Mouse (Mus musculus): ENCODE data around the gene Hpf1. TPM values are rescaled to one million over a fixed set of nuclear protein-coding genes. Genes with fewer than 3 reads are reported as not detected.

The Hpf1 gene
- polyA plus RNA-seq (2012; rRNA removed): 0.61 and 1.2 TPM in 2 replicates

DNA sequence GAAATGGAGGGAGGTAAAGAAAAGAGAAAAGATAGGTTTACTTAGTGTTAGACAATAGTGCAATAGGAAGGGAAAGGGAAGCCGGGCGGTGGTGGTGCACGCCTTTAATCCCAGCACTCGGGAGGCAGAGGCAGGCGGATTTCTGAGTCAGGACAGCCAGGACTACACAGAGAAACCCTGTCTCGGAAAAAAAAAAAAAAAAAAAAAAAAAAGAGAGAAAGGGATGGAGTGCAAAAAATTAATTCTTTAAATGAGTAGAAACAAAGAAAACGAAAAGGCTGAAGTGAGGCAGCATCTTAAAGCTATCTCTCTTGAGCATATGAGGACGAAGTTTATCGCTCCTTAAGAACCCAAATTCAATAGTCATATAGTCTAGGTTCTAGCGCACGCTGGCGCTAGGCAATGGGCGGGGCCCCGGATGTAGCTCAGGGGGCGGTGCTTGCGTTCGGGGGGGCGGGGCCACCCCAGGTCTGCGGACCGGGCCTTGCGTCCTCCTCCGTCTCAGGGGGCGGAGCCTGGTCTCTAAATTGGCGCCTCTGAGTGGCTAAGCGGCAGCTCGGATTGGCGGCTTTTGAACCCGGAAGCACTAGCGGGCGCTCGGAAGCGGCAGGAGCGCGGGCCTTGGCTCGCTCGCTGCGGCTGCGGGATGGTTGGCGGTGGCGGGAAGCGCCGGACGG lies at the start of gene Hpf1:
TSS of gene Hpf1 (plus strand) at position 576 of the 677 bp plus-strand sequence.
- no peaks in the 10 kb centered on the region for H3K27me3 ChIP-seq (ENCODE audit: control insufficient read depth, insufficient read depth, low read length)
- H3K4me3 ChIP-seq (ENCODE audit: low read depth, low read length): peak within 1 kb of the TSS; percentile 100
- TF ChIP-seq CTCF (IDR thresholded peaks at IDR 0.05; ENCODE audit: extremely low read depth, insufficient read length, insufficient replicate concordance, low read depth, low read length) (no peak), POLR2A (IDR thresholded peaks at IDR 0.05; ENCODE audit: low read depth, low read length) (peak; percentile 71)
- WGBS: 4% methylated on average over 43 of the region's 43 CpGs
- H3K4me1 ChIP-seq (ENCODE audit: control insufficient read depth, insufficient read depth, insufficient read length, low read length): peaks cover 3% of the 10 kb centered on the region
- H3K36me3 ChIP-seq (ENCODE audit: control insufficient read depth, insufficient read depth, low read length): no peaks in the 10 kb centered on the region
- peak within 1 kb of the TSS; percentile 10; the same call in 1 of the 2 replicates for H3K27ac ChIP-seq (ENCODE audit: insufficient read depth, low read depth, low read length)

DNA sequence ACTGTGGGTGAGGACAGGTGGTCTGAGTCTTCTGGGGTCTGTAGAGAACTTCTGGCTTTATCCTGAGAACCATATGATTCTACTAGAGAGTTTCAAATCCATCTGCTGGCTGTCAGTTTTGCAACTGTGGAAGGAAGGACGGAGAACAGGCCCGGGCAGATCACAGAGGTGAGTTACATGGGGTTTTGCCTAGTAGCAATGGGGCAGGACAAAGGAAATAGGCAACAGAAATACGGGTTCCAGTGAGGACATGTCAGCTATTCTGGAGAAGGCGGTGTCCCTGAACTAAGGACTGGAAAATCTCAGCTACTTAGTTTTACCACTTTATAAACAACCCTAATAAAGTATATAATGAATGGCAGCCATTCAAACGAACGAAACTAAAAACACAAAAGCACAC lies 47.8 kb upstream of the Hpf1 start:
- no peaks in the 10 kb centered on the region for H3K36me3 ChIP-seq (ENCODE audit: control insufficient read depth, insufficient read depth, low read length)
- H3K27ac ChIP-seq (ENCODE audit: insufficient read depth, low read depth, low read length): no peak overlapping the region
- H3K27me3 ChIP-seq (ENCODE audit: control insufficient read depth, insufficient read depth, low read length): no peaks in the 10 kb centered on the region
- 74% methylated on average over 6 of the region's 6 CpGs for WGBS
- H3K4me3 ChIP-seq (ENCODE audit: low read depth, low read length): no peak overlapping the region
- TF ChIP-seq POLR2A (IDR thresholded peaks at IDR 0.05; ENCODE audit: low read depth, low read length) (no peak), CTCF (IDR thresholded peaks at IDR 0.05; ENCODE audit: extremely low read depth, insufficient read length, insufficient replicate concordance, low read depth, low read length) (no peak)
- H3K4me1 ChIP-seq (ENCODE audit: control insufficient read depth, insufficient read depth, insufficient read length, low read length): no peaks in the 10 kb centered on the region

DNA sequence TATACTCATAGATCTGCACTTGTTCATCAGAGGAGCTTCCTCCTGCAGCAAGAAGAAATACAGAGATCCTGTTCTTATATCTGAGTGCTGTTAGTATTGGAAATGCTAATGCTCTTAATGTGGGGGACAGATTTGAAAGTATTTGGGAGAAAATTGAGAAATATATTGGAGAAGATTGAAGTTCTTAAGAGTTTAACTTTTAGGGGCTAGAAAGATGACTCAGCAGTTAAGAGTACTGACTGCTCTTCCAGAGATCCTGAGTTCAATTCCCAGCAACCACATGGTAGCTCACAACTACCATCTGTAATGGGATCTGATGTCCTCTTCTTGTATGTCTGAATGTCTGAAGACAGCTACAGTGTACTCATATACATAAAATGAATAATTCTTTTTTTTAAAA lies 32.7 kb upstream of the Hpf1 start:
- Histone ChIP-seq H3K27ac (ENCODE audit: insufficient read depth, low read depth, low read length) (no peak overlapping the region), H3K27me3 (ENCODE audit: control insufficient read depth, insufficient read depth, low read length) (no peaks in the 10 kb centered on the region), H3K4me1 (ENCODE audit: control insufficient read depth, insufficient read depth, insufficient read length, low read length) (no peaks in the 10 kb centered on the region), H3K4me3 (ENCODE audit: low read depth, low read length) (no peak overlapping the region), H3K36me3 (ENCODE audit: control insufficient read depth, insufficient read depth, low read length) (no peaks in the 10 kb centered on the region)
- TF ChIP-seq POLR2A (IDR thresholded peaks at IDR 0.05; ENCODE audit: low read depth, low read length) (no peak), CTCF (IDR thresholded peaks at IDR 0.05; ENCODE audit: extremely low read depth, insufficient read length, insufficient replicate concordance, low read depth, low read length) (no peak)

DNA sequence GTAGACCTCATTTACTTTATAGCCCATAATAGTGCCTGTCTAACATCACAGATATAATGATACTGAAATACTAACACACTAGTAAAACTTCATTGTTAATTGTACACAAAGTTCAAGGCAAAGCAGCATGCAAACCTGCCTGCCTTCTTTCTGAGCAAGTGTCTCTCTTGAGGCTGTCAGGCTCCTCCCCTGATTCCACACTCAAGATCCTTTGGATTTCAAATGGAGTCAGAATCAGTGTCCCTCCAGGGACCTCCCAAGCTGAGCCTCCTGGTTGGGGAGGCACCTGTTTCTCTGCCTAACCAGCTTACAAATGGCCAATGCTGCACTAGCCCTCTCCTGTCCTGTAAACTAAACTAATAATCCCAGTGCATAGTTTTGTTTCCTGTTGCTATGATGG lies 32.1 kb upstream of the Hpf1 start:
- Histone ChIP-seq H3K4me1 (ENCODE audit: control insufficient read depth, insufficient read depth, insufficient read length, low read length) (no peaks in the 10 kb centered on the region), H3K27ac (ENCODE audit: insufficient read depth, low read depth, low read length) (no peak overlapping the region), H3K4me3 (ENCODE audit: low read depth, low read length) (no peak overlapping the region), H3K27me3 (ENCODE audit: control insufficient read depth, insufficient read depth, low read length) (no peaks in the 10 kb centered on the region), H3K36me3 (ENCODE audit: control insufficient read depth, insufficient read depth, low read length) (no peaks in the 10 kb centered on the region)
- no peak for TF ChIP-seq POLR2A (IDR thresholded peaks at IDR 0.05; ENCODE audit: low read depth, low read length)
- TF ChIP-seq CTCF (IDR thresholded peaks at IDR 0.05; ENCODE audit: extremely low read depth, insufficient read length, insufficient replicate concordance, low read depth, low read length): no peak

DNA sequence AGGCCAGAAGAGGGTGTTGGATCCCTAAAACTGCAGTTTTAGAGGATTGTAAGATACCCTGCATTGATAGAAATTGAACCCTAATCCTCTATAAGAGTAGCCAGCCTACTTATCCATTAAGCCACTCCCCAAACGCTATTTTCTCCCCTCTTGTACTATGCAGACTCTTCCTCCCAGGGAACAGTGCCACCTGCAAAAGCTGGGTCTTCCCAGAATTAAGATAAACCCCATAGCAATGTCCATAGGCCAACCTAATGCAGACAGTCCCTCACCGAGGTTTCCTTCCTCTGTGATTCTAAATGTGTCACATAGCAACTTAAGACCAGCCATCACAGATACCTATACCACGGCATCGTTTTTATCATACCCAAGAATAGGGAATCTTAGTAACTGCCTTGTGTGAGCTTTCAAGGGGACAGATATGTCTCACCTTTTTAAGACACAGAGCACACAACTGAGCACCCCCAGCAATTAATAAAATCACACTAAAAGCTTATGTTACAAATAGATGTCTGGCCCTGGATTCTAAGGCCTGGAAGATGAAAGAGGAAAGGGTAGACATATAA lies 31.2 kb upstream of the Hpf1 start:
- H3K36me3 ChIP-seq (ENCODE audit: control insufficient read depth, insufficient read depth, low read length): no peaks in the 10 kb centered on the region
- H3K4me3 ChIP-seq (ENCODE audit: low read depth, low read length): no peak overlapping the region
- H3K27ac ChIP-seq (ENCODE audit: insufficient read depth, low read depth, low read length): no peak overlapping the region
- no peaks in the 10 kb centered on the region for H3K4me1 ChIP-seq (ENCODE audit: control insufficient read depth, insufficient read depth, insufficient read length, low read length)
- 71% methylated on average over 4 of the region's 4 CpGs for WGBS
- TF ChIP-seq POLR2A (IDR thresholded peaks at IDR 0.05; ENCODE audit: low read depth, low read length) (no peak), CTCF (IDR thresholded peaks at IDR 0.05; ENCODE audit: extremely low read depth, insufficient read length, insufficient replicate concordance, low read depth, low read length) (no peak)
- H3K27me3 ChIP-seq (ENCODE audit: control insufficient read depth, insufficient read depth, low read length): no peaks in the 10 kb centered on the region

DNA sequence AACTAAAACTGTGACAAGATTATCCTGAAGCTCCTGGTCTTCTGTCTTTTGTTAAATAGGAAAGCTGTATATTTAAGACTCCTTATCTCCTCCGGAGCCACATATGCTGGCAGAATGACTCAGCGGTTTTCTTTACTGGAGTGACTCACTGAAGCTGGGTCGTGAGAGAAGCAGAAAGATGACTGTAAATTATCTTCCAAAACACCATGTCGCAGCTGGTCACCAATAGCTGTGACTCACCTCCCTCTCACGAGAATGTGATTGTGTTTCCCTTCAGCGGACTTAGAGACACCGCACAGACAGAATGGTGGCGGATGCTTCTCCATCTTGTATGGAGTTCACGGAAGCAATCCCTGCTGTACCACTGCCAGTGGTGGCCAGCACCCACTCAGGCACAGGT lies 30.6 kb upstream of the Hpf1 start:
- TF ChIP-seq POLR2A (IDR thresholded peaks at IDR 0.05; ENCODE audit: low read depth, low read length) (no peak), CTCF (IDR thresholded peaks at IDR 0.05; ENCODE audit: extremely low read depth, insufficient read length, insufficient replicate concordance, low read depth, low read length) (no peak)
- 50% methylated on average over 9 of the region's 9 CpGs for WGBS
- Histone ChIP-seq H3K27ac (ENCODE audit: insufficient read depth, low read depth, low read length) (no peak overlapping the region), H3K4me3 (ENCODE audit: low read depth, low read length) (no peak overlapping the region), H3K36me3 (ENCODE audit: control insufficient read depth, insufficient read depth, low read length) (no peaks in the 10 kb centered on the region), H3K27me3 (ENCODE audit: control insufficient read depth, insufficient read depth, low read length) (no peaks in the 10 kb centered on the region), H3K4me1 (ENCODE audit: control insufficient read depth, insufficient read depth, insufficient read length, low read length) (no peaks in the 10 kb centered on the region)

DNA sequence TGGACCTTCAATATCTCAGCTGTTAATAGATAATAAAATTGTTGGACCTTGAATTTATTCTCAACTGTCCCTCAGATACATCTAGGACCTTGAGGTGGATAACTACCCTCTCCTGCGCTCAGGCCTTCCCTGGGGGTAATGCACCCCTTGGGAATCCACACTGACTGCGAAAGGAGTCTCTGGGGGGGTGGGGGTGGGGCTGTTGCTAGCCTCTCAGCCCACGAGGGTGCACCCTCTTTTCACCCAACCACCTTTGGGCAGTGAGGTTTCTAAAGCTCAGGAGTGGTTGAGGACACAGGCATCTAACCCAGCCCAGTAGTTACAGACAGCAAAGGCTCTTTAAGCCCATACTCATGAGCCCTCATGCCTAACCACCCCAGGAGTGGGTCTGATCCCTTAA lies 29.5 kb upstream of the Hpf1 start:
- TF ChIP-seq POLR2A (IDR thresholded peaks at IDR 0.05; ENCODE audit: low read depth, low read length) (no peak), CTCF (IDR thresholded peaks at IDR 0.05; ENCODE audit: extremely low read depth, insufficient read length, insufficient replicate concordance, low read depth, low read length) (no peak)
- H3K4me1 ChIP-seq (ENCODE audit: control insufficient read depth, insufficient read depth, insufficient read length, low read length): no peaks in the 10 kb centered on the region
- H3K4me3 ChIP-seq (ENCODE audit: low read depth, low read length): no peak overlapping the region
- no peaks in the 10 kb centered on the region for H3K36me3 ChIP-seq (ENCODE audit: control insufficient read depth, insufficient read depth, low read length)
- H3K27ac ChIP-seq (ENCODE audit: insufficient read depth, low read depth, low read length): no peak overlapping the region
- whole genome bisulfite sequencing: 67% methylated on average over 3 of the region's 3 CpGs
- no peaks in the 10 kb centered on the region for H3K27me3 ChIP-seq (ENCODE audit: control insufficient read depth, insufficient read depth, low read length)

Measured in small intestine, adult 2 months (tissue).